Mouse (Mus musculus): Measurements from ENCODE around the gene Rec8.

The Rec8 gene

GRCm38 (mm10) chr14:55641291-55641690, 23.5 kb downstream of the Rec8 start:
- no peak for DNase-seq (ENCODE audit: low spot score)

GRCm38 (mm10) chr14:55642679-55643059, 24.8 kb downstream of the Rec8 start:
- DNase-seq (ENCODE audit: low spot score): no peak

DNA sequence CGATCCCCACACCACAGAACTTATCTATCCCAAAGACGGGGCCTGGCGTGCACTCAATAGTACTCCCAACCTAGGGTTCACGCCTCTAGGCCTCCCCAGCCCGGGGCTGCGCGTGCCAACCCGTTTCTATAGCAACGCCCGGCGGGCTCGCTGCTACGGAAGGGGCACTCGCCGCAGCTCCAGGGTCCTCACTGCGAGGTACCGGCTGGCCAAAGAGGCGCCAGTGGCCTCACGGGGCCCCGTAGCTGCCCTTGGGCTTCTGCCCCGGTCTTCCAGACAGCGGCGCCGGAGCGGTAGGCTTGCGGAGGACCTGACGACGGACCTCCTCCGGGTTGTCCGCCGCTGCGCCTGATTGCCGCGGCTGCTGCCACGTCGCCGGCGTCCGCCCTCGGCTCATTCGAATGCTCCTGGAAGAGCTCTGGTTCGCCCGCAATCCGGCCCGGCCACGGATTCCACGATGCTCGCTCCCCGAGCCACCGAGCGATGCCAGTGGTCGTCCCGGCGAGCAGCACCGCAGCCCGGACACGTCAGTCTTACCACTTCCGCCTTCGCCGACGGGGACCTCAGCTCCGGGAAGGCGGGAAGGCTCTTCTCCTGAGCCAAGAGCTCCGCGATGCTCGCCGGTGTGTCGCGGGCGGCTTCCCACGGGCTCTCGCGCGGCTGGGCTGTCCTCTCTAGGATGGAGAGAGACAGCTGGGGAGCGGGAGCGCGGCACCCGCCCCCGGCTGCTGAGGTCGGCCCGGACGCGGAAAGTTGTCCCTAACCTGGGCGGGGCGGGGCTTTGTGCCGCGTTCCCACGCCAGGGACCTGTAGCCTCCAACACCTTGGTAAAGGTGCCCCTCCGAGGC, 25.4 kb downstream of the Rec8 start, which contains the start of gene Tm9sf1:
Gene Tm9sf1 (minus strand): TSS at position 747 of the 848 bp plus-strand sequence.
- peak; percentile 75 for DNase-seq (ENCODE audit: low spot score)

DNA sequence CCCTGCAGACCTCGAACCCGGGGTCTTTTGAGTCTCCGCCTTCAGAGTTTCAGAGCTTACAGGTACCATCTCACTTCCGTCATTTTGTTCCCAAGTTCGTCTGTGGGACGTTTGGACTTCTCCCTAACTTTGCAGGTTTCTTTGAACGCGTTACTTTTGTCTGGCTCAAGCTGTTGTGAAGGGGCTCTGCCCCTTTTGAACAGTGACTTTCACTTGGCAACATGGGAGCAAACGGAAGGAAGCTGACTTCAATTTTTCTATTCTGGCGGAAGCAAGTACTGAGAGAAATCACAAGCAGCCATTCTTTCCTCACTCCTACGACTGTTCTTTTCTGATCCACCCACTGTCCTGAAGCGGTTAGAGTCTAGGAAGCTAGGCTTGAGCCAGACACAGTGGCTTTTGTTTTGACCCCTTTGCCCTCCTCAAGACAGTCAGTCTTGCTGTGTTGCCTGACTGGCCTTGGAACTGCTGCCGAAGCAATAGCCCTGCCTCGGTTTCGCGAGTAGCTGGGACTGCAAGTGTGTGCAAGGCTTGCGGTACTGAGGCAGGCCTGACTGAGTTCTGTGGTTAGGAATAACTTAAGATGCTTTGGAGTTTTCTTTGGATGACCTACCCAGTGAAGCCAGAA, 26.5 kb downstream of the Rec8 start:
- DNase-seq (ENCODE audit: low spot score): no peak

GRCm38 (mm10) chr14:55649884-55650283, 32.0 kb downstream of the Rec8 start, which contains the start of gene Tssk4:
Tssk4 (plus strand) TSS chr14:55650184.
- DNase-seq (ENCODE audit: low spot score): no peak

DNA sequence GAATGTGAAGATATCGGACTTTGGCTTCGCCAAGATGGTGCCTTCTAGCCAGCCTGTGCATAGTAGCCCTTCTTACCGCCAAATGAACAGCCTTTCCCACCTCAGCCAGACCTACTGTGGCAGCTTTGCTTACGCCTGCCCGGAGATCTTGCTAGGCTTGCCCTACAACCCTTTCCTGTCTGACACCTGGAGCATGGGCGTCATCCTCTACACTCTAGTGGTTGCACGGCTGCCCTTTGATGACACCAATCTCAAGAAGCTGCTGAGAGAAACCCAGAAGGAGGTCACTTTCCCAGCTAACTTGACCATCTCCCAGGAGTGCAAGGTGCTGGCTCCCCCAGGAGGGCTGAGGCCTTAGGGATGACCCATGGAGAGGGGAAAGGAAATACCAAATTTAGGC, 33.7 kb downstream of the Rec8 start:
- no peak for DNase-seq (ENCODE audit: low spot score)

DNA sequence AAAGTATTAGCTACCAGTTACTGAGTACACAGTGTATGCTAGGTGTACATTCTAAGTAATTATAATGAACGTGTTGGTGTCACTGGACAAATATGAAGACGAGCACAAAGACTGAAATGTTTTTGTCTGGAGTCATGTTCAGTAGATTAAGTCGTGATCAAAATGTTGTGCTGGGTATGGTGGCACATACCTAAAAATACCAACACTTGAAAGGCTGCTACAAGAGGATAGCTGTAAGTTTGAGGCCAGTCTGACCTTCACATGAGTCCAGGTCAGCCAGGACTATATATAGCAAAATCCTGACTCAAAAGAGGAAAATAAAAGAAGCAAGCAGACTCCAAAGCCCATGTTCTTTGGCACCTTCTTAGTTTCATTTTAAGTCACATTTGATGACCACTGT, 39.1 kb downstream of the Rec8 start:
- DNase-seq (ENCODE audit: low spot score): no peak

GRCm38 (mm10) chr14:55658011-55658410, 40.2 kb downstream of the Rec8 start:
- no peak for DNase-seq (ENCODE audit: low spot score)

DNA sequence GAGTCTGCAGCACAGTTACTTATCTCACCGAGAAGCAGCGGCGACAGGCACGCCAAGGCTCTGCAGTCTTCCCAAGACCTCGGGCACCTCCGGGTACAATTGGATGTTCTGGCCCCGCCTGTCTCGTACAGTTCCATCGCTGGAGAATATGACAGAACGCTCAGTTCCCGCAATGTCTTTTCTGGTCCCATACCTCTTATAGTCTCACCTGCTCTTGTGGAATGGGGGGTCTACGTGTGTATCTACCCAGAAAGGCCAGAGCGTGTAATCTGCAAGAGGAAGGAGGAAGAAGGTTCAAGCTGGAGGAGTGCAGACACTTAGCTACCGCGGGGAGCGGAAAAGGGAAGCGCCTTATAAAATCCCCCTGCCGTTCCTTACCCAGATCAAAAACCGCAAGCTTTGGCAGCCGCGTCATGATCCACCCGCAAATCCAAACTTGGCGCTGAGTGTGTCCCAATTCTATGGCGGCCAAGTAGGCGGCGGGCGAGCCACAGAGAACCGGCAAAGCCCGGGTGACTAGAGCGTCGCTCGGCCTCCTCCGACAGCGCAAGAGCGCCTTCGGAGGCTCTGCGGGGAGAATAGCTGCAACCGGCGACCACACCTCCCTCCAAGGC, 42.2 kb downstream of the Rec8 start, which contains the start of gene Mdp1:
Gene Mdp1 (minus strand): TSS at position 549 of the 614 bp plus-strand sequence.
- peak; percentile 81 for DNase-seq (ENCODE audit: low spot score)

DNA sequence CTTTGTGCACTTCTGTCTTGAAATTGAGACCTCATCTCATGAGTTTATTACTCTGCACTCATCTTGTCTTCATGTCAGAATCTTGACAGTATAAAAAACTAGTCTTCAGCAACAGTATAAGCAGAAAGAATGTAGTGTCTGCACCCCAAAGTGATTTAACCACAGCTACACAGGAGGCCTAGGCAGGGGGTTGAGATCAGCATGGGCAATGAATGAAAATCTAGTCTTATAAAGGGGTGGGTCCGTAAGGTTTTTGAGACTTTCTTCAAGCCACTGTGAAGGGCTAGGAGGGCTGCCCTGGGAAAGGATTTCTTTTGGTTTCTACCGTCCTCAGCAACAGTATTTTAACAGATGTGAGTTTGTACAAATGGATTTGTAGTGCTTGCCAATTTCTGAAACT, 42.8 kb downstream of the Rec8 start:
- no peak for DNase-seq (ENCODE audit: low spot score)

DNA sequence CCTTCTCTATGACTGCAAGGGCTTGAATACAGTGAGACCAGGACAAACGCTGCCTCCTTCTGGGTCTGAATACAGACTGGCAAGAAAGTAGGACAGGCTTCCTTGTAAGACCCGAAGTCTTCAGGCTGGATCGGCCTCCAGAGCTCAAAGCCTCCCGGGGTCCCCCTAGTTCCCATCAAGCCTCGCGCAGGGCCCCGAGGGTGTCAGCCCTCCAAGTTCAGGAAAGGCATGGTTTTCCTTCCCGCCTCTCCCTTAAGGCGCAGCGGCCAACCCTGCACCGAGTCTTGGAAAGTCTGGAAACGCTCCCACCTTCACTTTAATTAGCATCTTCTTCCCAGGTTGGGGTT, 53.6 kb downstream of the Rec8 start:
- no peak for DNase-seq (ENCODE audit: low spot score)

- DNase-seq (ENCODE audit: low spot score): peak; percentile 90
Measured at GRCm38 (mm10) chr14:55671833-55672740, 54.2 kb downstream of the Rec8 start, which contains the start of the genes Gmpr2 and Nedd8. Gmpr2 (plus strand) TSS chr14:55671941. Nedd8 (minus strand) TSS chr14:55672124.

- no peak for DNase-seq (ENCODE audit: low spot score)
Measured at GRCm38 (mm10) chr14:55672741-55673060, 54.9 kb downstream of the Rec8 start.
